ENCODE assay signal across 12 mouse cellular contexts in the genomic region with DNA sequence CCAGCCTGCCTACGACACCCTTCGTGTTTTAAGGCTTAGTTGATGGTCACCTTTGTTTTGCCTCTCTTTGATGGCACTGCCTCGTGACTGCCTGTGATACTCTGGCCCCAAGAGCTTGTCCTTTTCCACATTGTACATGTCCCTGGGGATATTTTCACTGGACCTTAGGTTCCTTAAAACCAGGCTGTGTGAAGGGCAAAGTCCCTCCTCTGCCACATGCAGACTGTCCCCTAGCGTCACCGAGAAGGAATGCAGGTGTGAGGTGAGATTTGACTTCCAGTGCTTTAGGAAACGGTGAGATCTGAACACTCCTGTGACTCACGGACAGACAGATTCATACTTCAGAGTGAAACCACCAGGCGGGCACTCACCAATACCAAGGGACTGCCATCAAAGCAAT. TPM values are rescaled to one million over a fixed set of nuclear protein-coding genes. Genes with fewer than 3 reads are reported as not detected.
A peak's percentile ranks its signal among the peaks of the same experiment; 100 is the strongest.
DNase-seq lines count a peak whose midpoint lies in the region; ATAC-seq and TF ChIP-seq lines count a peak whose summit lies in the region.
"Had no signal": no experiment of that assay in that cellular context is flagged by ENCODE, and none has a peak within 500 bp of the region (broad histone marks: within the 10 kb centered on the region; RNA-seq: fewer than 3 reads in every experiment).

No protein-coding gene starts in this region.

- H3K27ac ChIP-seq in heart, postnatal 0 days (ENCODE audit: low read depth), result no peak overlapping the region
- H3K27ac ChIP-seq in heart, embryonic 10.5 days, result no peak overlapping the region
- 0 out of 2 replicates have a peak overlapping the region, but pooled peaks have one; percentile 0 for H3K27ac ChIP-seq in midbrain, embryonic 12.5 days (replicated peaks)
- no peak overlapping the region for H3K27ac ChIP-seq in midbrain, embryonic 15.5 days
- no peak overlapping the region for H3K27ac ChIP-seq in embryonic fibroblast, embryonic 13.5 days (ENCODE audit: insufficient read depth, low read length)
- H3K27ac ChIP-seq: embryonic facial prominence, embryonic 12.5 days had no signal

- TF ChIP-seq EP300 in heart, postnatal 0 days (IDR thresholded peaks at IDR 0.05; ENCODE audit: low read depth), result no peak

- H3K4me1 ChIP-seq in heart, postnatal 0 days (ENCODE audit: control insufficient read depth, insufficient read depth), result peaks cover 7% of the 10 kb centered on the region; the same call in 1 of the 2 replicates
- H3K4me1 ChIP-seq in heart, embryonic 10.5 days, result peaks cover 9% of the 10 kb centered on the region
- no peaks in the 10 kb centered on the region for H3K4me1 ChIP-seq in midbrain, embryonic 12.5 days
- no peaks in the 10 kb centered on the region for H3K4me1 ChIP-seq in midbrain, embryonic 15.5 days
- no peaks in the 10 kb centered on the region for H3K4me1 ChIP-seq in embryonic fibroblast, embryonic 13.5 days (ENCODE audit: control insufficient read depth, insufficient read depth, low read length)
- H3K4me1 ChIP-seq: embryonic facial prominence, embryonic 12.5 days had no signal

- H3K9ac ChIP-seq in heart, postnatal 0 days (replicated peaks; ENCODE audit: low read depth, low read length), result no peak overlapping the region
- no peak overlapping the region for H3K9ac ChIP-seq in midbrain, embryonic 12.5 days (replicated peaks)
- no peak overlapping the region for H3K9ac ChIP-seq in midbrain, embryonic 15.5 days
- H3K9ac ChIP-seq: embryonic facial prominence, embryonic 12.5 days had no signal

- H3K9me3 ChIP-seq in heart, postnatal 0 days (replicated peaks; ENCODE audit: control insufficient read depth, low read length), result peaks cover 5% of the 10 kb centered on the region; the same call in 1 of the 2 replicates
- H3K9me3 ChIP-seq in heart, embryonic 10.5 days, result no peaks in the 10 kb centered on the region
- H3K9me3 ChIP-seq in midbrain, embryonic 12.5 days, result no peaks in the 10 kb centered on the region
- H3K9me3 ChIP-seq in midbrain, embryonic 15.5 days, result no peaks in the 10 kb centered on the region

- TF ChIP-seq CTCF in heart, postnatal 0 days (IDR thresholded peaks at IDR 0.05; ENCODE audit: low read depth), result peak; percentile 38
- TF ChIP-seq CTCF in embryonic fibroblast, embryonic 13.5 days (IDR thresholded peaks at IDR 0.05; ENCODE audit: borderline replicate concordance, insufficient read depth, low read length), result peak; percentile 23; the same call in 1 of the 2 replicates

- H3K27me3 ChIP-seq in heart, postnatal 0 days (ENCODE audit: control insufficient read depth, insufficient read depth, low read length), result no peaks in the 10 kb centered on the region
- H3K27me3 ChIP-seq in heart, embryonic 10.5 days (ENCODE audit: insufficient read depth, poor library complexity, severe bottlenecking), result no peaks in the 10 kb centered on the region
- no peaks in the 10 kb centered on the region for H3K27me3 ChIP-seq in midbrain, embryonic 12.5 days
- H3K27me3 ChIP-seq in midbrain, embryonic 15.5 days (replicated peaks), result no peaks in the 10 kb centered on the region
- H3K27me3 ChIP-seq: embryonic facial prominence, embryonic 12.5 days had no signal

- no peak for TF ChIP-seq POLR2A in embryonic fibroblast, embryonic 13.5 days (IDR thresholded peaks at IDR 0.05; ENCODE audit: low read depth, low read length)

- H3K36me3 ChIP-seq in heart, postnatal 0 days (replicated peaks; ENCODE audit: control insufficient read depth, insufficient read depth, low read length), result no peaks in the 10 kb centered on the region
- no peaks in the 10 kb centered on the region for H3K36me3 ChIP-seq in heart, embryonic 10.5 days
- H3K36me3 ChIP-seq in midbrain, embryonic 12.5 days, result no peaks in the 10 kb centered on the region
- H3K36me3 ChIP-seq in midbrain, embryonic 15.5 days (replicated peaks), result no peaks in the 10 kb centered on the region
- H3K36me3 ChIP-seq: embryonic facial prominence, embryonic 12.5 days had no signal

- H3K4me2 ChIP-seq in heart, postnatal 0 days (ENCODE audit: low read depth, low read length), result no peak overlapping the region
- H3K4me2 ChIP-seq in midbrain, embryonic 12.5 days (replicated peaks), result no peak overlapping the region
- H3K4me2 ChIP-seq in midbrain, embryonic 15.5 days, result no peak overlapping the region
- H3K4me2 ChIP-seq: embryonic facial prominence, embryonic 12.5 days had no signal

- no peak for DNase-seq in heart, postnatal 0 days (ENCODE audit: low spot score)
- DNase-seq in heart, embryonic 10.5 days (ENCODE audit: low spot score), result no peak
- DNase-seq in natural killer cell, adult 2 months (ENCODE audit: low spot score in 2 of 2), result peak; percentile 48 to 69
- DNase-seq in urinary bladder, postnatal 10 days (ENCODE audit: low spot score), result no peak
- DNase-seq: heart, adult 11 months; spleen, adult 18-20 months had no signal

- ATAC-seq in heart, postnatal 0 days (ENCODE audit: insufficient read depth, low read depth), result no peak
- ATAC-seq in midbrain, embryonic 12.5 days (ENCODE audit: low FRiP score, low read depth), result no peak
- ATAC-seq in midbrain, embryonic 15.5 days (replicated peaks), result no peak
- no peak for ATAC-seq in monocyte, adult 5-6 weeks (replicated peaks; ENCODE audit: insufficient number of reproducible peaks, low FRiP score, low TSS enrichment, poor library complexity, severe bottlenecking)

- 60% methylated on average over 8 of the region's 8 CpGs for WGBS in heart, postnatal 0 days
- 58% methylated on average over 8 of the region's 8 CpGs for WGBS in heart, embryonic 10.5 days
- 60% methylated on average over 8 of the region's 8 CpGs for WGBS in midbrain, embryonic 12.5 days
- WGBS in midbrain, embryonic 15.5 days, result 56% methylated on average over 8 of the region's 8 CpGs

- H3K4me3 ChIP-seq in heart, postnatal 0 days (ENCODE audit: low read depth, low read length), result no peak overlapping the region
- no peak overlapping the region for H3K4me3 ChIP-seq in heart, embryonic 10.5 days
- no peak overlapping the region for H3K4me3 ChIP-seq in midbrain, embryonic 12.5 days
- no peak overlapping the region for H3K4me3 ChIP-seq in midbrain, embryonic 15.5 days
- no peak overlapping the region for H3K4me3 ChIP-seq in embryonic fibroblast, embryonic 13.5 days (ENCODE audit: insufficient read depth, low read length)
- H3K4me3 ChIP-seq: embryonic facial prominence, embryonic 12.5 days; myocyte had no signal

RNA-seq across cellular contexts. Expression of a gene that starts 6.7 kb away (rescaled TPM):
- 41.5 and 57.2 TPM in 2 replicates for total RNA-seq in heart, postnatal 0 days (2014; rRNA removed; ENCODE audit: low replicate concordance)
- polyA plus RNA-seq in heart, postnatal 0 days (2015; fragmentation: Nextera tagmentation; extraction: Ambion mirVana), result 37.5 and 39.4 TPM in 2 replicates
- polyA plus RNA-seq in heart, embryonic 10.5 days (2016; fragmentation: Nextera tagmentation; extraction: Ambion mirVana), result 91.5 and 105 TPM in 2 replicates
- 47.2 and 51.7 TPM in 2 replicates for polyA plus RNA-seq in midbrain, embryonic 12.5 days (2016; fragmentation: Nextera tagmentation; extraction: Ambion mirVana)
- polyA plus RNA-seq in midbrain, embryonic 15.5 days (2015; fragmentation: Nextera tagmentation; extraction: Ambion mirVana), result 35.0 and 35.4 TPM in 2 replicates
- 63.5 and 69.6 TPM in 2 replicates for polyA plus RNA-seq in embryonic fibroblast, embryonic 13.5 days (2011; ENCODE audit: insufficient read length, low read depth, missing spikeins)
- 1.8 to 6.2 TPM (median 4.5 TPM) in 3 replicates for total RNA-seq in monocyte, adult 5-6 weeks (2017)

RNA-seq across cellular contexts. Expression of a gene that starts 21.1 kb away (rescaled TPM):
- 90.8 and 148 TPM in 2 replicates for total RNA-seq in heart, postnatal 0 days (2014; rRNA removed; ENCODE audit: low replicate concordance)
- 111 and 114 TPM in 2 replicates for polyA plus RNA-seq in heart, postnatal 0 days (2015; fragmentation: Nextera tagmentation; extraction: Ambion mirVana)
- polyA plus RNA-seq in heart, embryonic 10.5 days (2016; fragmentation: Nextera tagmentation; extraction: Ambion mirVana), result 92.8 and 95.9 TPM in 2 replicates
- 104 and 111 TPM in 2 replicates for polyA plus RNA-seq in midbrain, embryonic 12.5 days (2016; fragmentation: Nextera tagmentation; extraction: Ambion mirVana)
- polyA plus RNA-seq in midbrain, embryonic 15.5 days (2015; fragmentation: Nextera tagmentation; extraction: Ambion mirVana), result 117 and 128 TPM in 2 replicates
- 56.8 and 66.1 TPM in 2 replicates for polyA plus RNA-seq in embryonic fibroblast, embryonic 13.5 days (2011; ENCODE audit: insufficient read length, low read depth, missing spikeins)
- total RNA-seq in monocyte, adult 5-6 weeks (2017), result 133 to 162 TPM (median 149 TPM) in 3 replicates

RNA-seq across cellular contexts. Expression of a gene that starts 21.1 kb away (rescaled TPM):
- 49.7 and 52.1 TPM in 2 replicates for total RNA-seq in heart, postnatal 0 days (2014; rRNA removed; ENCODE audit: low replicate concordance)
- 48.7 and 50.0 TPM in 2 replicates for polyA plus RNA-seq in heart, postnatal 0 days (2015; fragmentation: Nextera tagmentation; extraction: Ambion mirVana)
- polyA plus RNA-seq in heart, embryonic 10.5 days (2016; fragmentation: Nextera tagmentation; extraction: Ambion mirVana), result 92.5 and 92.6 TPM in 2 replicates
- polyA plus RNA-seq in midbrain, embryonic 12.5 days (2016; fragmentation: Nextera tagmentation; extraction: Ambion mirVana), result 62.7 and 65.3 TPM in 2 replicates
- 64.2 and 70.0 TPM in 2 replicates for polyA plus RNA-seq in midbrain, embryonic 15.5 days (2015; fragmentation: Nextera tagmentation; extraction: Ambion mirVana)
- 78.3 and 92.0 TPM in 2 replicates for polyA plus RNA-seq in embryonic fibroblast, embryonic 13.5 days (2011; ENCODE audit: insufficient read length, low read depth, missing spikeins)
- 5.4 to 8.8 TPM (median 8.3 TPM) in 3 replicates for total RNA-seq in monocyte, adult 5-6 weeks (2017)

RNA-seq across cellular contexts. Expression of a gene that starts 45.2 kb away (rescaled TPM):
- 225 and 247 TPM in 2 replicates for total RNA-seq in heart, postnatal 0 days (2014; rRNA removed; ENCODE audit: low replicate concordance)
- polyA plus RNA-seq in heart, postnatal 0 days (2015; fragmentation: Nextera tagmentation; extraction: Ambion mirVana), result 209 and 214 TPM in 2 replicates
- polyA plus RNA-seq in heart, embryonic 10.5 days (2016; fragmentation: Nextera tagmentation; extraction: Ambion mirVana), result 160 and 165 TPM in 2 replicates
- 155 and 168 TPM in 2 replicates for polyA plus RNA-seq in midbrain, embryonic 12.5 days (2016; fragmentation: Nextera tagmentation; extraction: Ambion mirVana)
- 182 and 192 TPM in 2 replicates for polyA plus RNA-seq in midbrain, embryonic 15.5 days (2015; fragmentation: Nextera tagmentation; extraction: Ambion mirVana)
- polyA plus RNA-seq in embryonic fibroblast, embryonic 13.5 days (2011; ENCODE audit: insufficient read length, low read depth, missing spikeins), result 61.9 and 68.9 TPM in 2 replicates
- total RNA-seq in monocyte, adult 5-6 weeks (2017), result 18.0 to 27.4 TPM (median 21.5 TPM) in 3 replicates

RNA-seq across cellular contexts. Expression of a gene that starts 45.3 kb away (rescaled TPM):
- 13.1 and 29.9 TPM in 2 replicates for total RNA-seq in heart, postnatal 0 days (2014; rRNA removed; ENCODE audit: low replicate concordance)
- polyA plus RNA-seq in heart, postnatal 0 days (2015; fragmentation: Nextera tagmentation; extraction: Ambion mirVana), result 35.0 and 36.4 TPM in 2 replicates
- polyA plus RNA-seq in heart, embryonic 10.5 days (2016; fragmentation: Nextera tagmentation; extraction: Ambion mirVana), result 64.2 and 74.5 TPM in 2 replicates
- polyA plus RNA-seq in midbrain, embryonic 12.5 days (2016; fragmentation: Nextera tagmentation; extraction: Ambion mirVana), result 88.5 and 89.7 TPM in 2 replicates
- polyA plus RNA-seq in midbrain, embryonic 15.5 days (2015; fragmentation: Nextera tagmentation; extraction: Ambion mirVana), result 90.5 and 91.0 TPM in 2 replicates
- 16.6 and 19.5 TPM in 2 replicates for polyA plus RNA-seq in embryonic fibroblast, embryonic 13.5 days (2011; ENCODE audit: insufficient read length, low read depth, missing spikeins)
- 23.4 to 38.7 TPM (median 34.2 TPM) in 3 replicates for total RNA-seq in monocyte, adult 5-6 weeks (2017)

Comparison
In these comparisons a context has a peak if more than half of its experiments do, and no peak if none do; other contexts are left out.
1. DNase-seq: peak in natural killer cell, adult 2 months (2 of 2); none in heart, postnatal 0 days (single experiment), heart, embryonic 10.5 days (single experiment) and urinary bladder, postnatal 10 days (single experiment).